Mouse (Mus musculus) megakaryocyte, adult 5-6 weeks (primary cell): ENCODE results near the gene Olfr178. TPM values are rescaled to one million over a fixed set of nuclear protein-coding genes. Genes with fewer than 3 reads are reported as not detected.

Source experiments
- ATAC-seq: 2 replicates; pipeline ENCODE4 v1.8.0; 2016; ENCODE audit warnings: mild to moderate bottlenecking, inconsistent platforms; ENCODE audit not compliant: poor library complexity, severe bottlenecking
- total RNA-seq, 2 experiments: library from RNA; stranded (forward) in 1 of 2; stranded (reverse) in 1 of 2; fragments of 153-499, 151-499 nt in 1 of 2; fragments of 221-1000, 200-1000 nt in 1 of 2; gene quantifications; 2 replicates each; pipeline versions ENCODE4 v1.2.3 to v1.2.4; 2015 to 2017

Olfr178 gene
- not detected in 2 replicates for total RNA-seq (2015)
- not detected in 2 replicates for total RNA-seq (2017)

DNA sequence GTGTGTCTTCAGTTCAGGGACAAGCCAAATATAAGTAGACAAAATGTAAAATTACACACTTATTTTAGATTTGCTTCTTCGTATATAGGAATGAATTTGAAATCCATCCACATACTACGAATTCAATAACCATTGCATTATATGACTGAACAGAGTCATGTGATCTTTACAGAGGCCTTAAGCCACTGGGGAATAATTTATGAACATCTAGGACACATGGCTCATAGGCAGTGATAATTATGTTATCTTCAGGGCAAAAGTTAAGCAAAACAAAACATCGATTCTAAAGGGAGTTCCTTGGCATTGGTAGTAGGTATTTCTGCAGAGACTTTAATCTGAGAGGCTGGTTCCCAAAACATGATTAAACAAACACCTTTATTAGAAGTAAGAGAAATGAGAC lies at the start of gene Olfr178:
Gene Olfr178 (minus strand): TSS at position 101 of the 400 bp plus-strand sequence.
- no peak for ATAC-seq

DNA sequence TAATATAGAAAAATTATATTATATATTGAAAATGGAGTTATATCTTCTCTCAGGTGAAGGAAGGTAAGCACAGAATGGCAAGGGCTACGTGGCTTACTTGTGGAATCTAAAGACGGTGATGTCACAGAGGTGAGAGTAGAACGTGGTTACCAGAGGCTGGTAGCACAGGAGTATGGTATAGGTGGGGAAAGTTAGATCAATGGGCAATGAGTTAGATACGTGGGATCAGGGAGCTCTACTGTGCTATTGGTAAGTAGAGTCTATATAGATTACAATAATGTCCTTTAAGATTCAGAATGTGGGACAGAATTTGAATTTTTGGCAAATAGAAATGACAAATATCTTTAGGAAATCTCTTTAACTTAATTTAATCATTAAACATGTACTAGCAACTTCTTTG lies 37.4 kb upstream of the Olfr178 start, which contains the start of gene Olfr180:
Gene Olfr180 (minus strand): TSS at position 101 of the 400 bp plus-strand sequence.
- ATAC-seq = no peak

DNA sequence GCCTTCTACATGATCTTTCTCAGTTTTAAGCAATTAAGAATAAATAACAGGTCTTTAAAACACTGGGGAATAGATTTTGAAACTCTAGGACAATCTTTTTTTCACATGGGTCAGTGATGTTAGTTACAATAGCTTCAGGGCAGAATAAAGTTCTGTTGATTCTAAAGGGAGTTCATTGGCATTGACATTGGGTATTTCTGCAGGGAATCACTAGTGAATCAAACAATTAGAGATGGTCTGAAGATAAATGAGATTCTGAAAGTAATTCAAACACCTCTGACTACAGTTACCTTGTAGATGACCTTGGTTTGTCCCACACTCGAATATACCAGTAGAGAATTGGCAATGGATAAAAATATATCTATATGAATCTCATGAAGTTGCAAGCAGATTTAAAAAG lies 36.8 kb upstream of the Olfr178 start, which contains the start of gene Olfr181:
Gene Olfr181 (minus strand): TSS at position 101 of the 400 bp plus-strand sequence.
- no peak for ATAC-seq

DNA sequence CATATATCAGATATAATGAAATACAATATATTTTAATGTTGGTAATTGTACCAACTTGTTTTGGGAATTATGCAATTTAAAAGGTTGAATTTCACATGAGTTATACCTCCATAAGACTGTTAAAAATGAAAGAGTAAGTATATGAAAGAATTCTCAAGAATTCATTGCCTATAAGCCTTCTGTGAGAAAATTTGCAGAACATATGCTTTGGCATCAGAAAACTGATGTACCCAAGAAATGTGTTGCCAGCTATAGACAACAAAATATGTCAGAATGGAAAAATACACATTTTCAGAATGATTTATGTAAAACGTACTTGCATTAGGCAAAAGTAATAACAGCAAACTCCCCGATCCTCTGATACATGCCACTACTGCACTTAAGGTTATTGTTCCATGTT lies 7.4 kb downstream of the Olfr178 start:
- no peak for ATAC-seq

DNA sequence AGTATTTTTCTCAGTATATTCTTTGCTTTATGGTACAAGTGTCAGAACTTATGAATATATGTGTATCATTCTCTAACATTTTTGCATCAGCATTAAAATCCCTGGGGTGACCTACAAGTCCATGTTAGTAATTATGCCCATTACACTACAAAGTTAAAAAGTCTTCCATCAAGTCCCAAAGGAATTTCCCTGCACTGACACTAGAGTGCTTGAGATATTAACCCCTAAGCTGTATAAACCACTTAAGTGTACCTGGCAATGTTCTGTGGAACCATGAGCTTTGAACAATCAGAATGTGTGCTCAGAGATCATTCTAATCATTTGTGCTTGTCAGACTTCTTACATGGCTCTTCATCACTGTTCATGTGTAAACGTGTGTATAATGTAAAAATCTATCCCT lies 17.2 kb downstream of the Olfr178 start, which contains the start of gene Olfr177:
Gene Olfr177 (minus strand): TSS at position 101 of the 400 bp plus-strand sequence.
- no peak for ATAC-seq

DNA sequence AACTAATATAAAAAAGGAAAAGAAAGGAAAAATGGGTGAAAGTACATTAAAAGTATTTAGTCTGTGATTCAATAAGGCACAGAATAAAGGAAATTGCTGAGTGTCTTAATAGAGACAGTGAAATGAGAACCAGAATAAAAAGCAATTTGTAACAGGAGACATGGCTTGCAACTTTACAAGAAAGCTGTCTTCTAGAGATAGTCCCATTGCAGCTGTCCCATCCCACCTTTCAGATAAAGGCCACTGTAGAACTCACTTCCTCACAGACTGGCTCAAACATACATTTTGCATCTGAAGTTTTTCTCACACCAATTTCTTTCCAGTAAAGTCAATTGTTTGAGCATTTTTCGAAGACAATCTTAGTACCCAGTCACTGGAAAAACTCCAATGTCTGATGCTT lies 30.4 kb downstream of the Olfr178 start:
- ATAC-seq = no peak

DNA sequence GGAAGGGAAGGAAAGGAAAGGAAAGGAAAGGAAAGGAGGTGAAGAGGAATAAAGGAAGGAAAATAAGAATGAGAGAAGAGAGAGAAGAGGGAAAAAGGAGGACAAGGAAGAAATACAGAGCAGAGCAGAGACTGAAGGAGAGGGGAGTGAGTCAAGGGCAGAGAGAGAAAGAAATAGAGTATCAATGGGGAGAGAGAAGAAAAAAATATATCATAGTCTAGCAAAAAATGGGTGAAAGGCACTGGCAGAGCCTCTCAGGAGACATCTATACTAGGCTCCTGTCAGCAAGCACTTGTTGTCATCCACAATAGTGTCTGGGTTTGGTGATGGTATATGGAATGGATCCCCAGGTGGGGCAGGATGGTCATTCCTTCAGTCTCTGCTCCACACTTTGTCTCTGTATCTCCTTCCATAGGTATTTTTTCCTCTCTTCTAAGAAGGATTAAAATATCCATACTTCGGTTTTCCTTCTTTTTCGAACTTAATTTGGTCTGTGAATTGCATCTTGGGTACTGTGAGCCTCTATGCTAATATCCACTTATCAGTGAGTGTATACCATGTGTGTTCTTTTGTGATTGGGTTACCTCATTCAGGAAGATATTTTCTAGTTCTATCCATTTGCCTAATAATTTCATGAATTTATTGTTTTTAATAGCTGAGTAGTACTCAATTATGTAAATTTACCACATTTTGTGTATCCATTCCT lies 31.7 kb downstream of the Olfr178 start:
- no peak for ATAC-seq

Other genes with a start within 250 kb of the Olfr178 start
- 36.6 and 50.8 TPM in 2 replicates for gene Cpox, start 221.8 kb downstream of the Olfr178 start, total RNA-seq (2015)
- gene Cpox, start 221.8 kb downstream of the Olfr178 start, total RNA-seq (2017) = 17.7 and 25.5 TPM in 2 replicates
- gene Gpr15, start 173.0 kb downstream of the Olfr178 start, total RNA-seq (2015) = 1.8 and 3.1 TPM in 2 replicates
- 4.2 and 6.7 TPM in 2 replicates for gene Gpr15, start 173.0 kb downstream of the Olfr178 start, total RNA-seq (2017)
- 65.0 and 74.3 TPM in 2 replicates for gene Cldnd1, start 164.2 kb downstream of the Olfr178 start, total RNA-seq (2015)
- gene Cldnd1, start 164.2 kb downstream of the Olfr178 start, total RNA-seq (2017) = 16.9 and 25.2 TPM in 2 replicates
- not detected in 2 replicates for gene Olfr172, start 128.9 kb downstream of the Olfr178 start, total RNA-seq (2015)
- gene Olfr172, start 128.9 kb downstream of the Olfr178 start, total RNA-seq (2017) = not detected in 2 replicates
- not detected in 2 replicates for gene Olfr173, start 91.8 kb downstream of the Olfr178 start, total RNA-seq (2015)
- not detected in 2 replicates for gene Olfr173, start 91.8 kb downstream of the Olfr178 start, total RNA-seq (2017)
- gene Olfr175-ps1, start 65.3 kb downstream of the Olfr178 start, total RNA-seq (2015) = not detected in 2 replicates
- not detected in 2 replicates for gene Olfr175-ps1, start 65.3 kb downstream of the Olfr178 start, total RNA-seq (2017)
- gene Olfr177, start 17.3 kb downstream of the Olfr178 start, total RNA-seq (2015) = not detected in 2 replicates
- gene Olfr177, start 17.3 kb downstream of the Olfr178 start, total RNA-seq (2017) = not detected in 2 replicates
- gene Olfr181, start 36.7 kb upstream of the Olfr178 start, total RNA-seq (2015) = not detected in 2 replicates
- gene Olfr181, start 36.7 kb upstream of the Olfr178 start, total RNA-seq (2017) = not detected in 2 replicates
- not detected in 2 replicates for gene Olfr180, start 37.3 kb upstream of the Olfr178 start, total RNA-seq (2015)
- not detected in 2 replicates for gene Olfr180, start 37.3 kb upstream of the Olfr178 start, total RNA-seq (2017)
- gene Olfr183, start 103.3 kb upstream of the Olfr178 start, total RNA-seq (2015) = not detected in 2 replicates
- gene Olfr183, start 103.3 kb upstream of the Olfr178 start, total RNA-seq (2017) = not detected in 2 replicates
- not detected in 2 replicates for gene Olfr186, start 138.2 kb upstream of the Olfr178 start, total RNA-seq (2015)
- not detected in 2 replicates for gene Olfr186, start 138.2 kb upstream of the Olfr178 start, total RNA-seq (2017)
- gene Olfr187, start 147.7 kb upstream of the Olfr178 start, total RNA-seq (2015) = not detected in 2 replicates
- not detected in 2 replicates for gene Olfr187, start 147.7 kb upstream of the Olfr178 start, total RNA-seq (2017)
- not detected in 2 replicates for gene Olfr190, start 185.9 kb upstream of the Olfr178 start, total RNA-seq (2015)
- not detected in 2 replicates for gene Olfr190, start 185.9 kb upstream of the Olfr178 start, total RNA-seq (2017)
- not detected in 2 replicates for gene Olfr191, start 197.8 kb upstream of the Olfr178 start, total RNA-seq (2015)
- not detected in 2 replicates for gene Olfr191, start 197.8 kb upstream of the Olfr178 start, total RNA-seq (2017)
- not detected in 2 replicates for gene Olfr193, start 219.8 kb upstream of the Olfr178 start, total RNA-seq (2015)
- not detected in 2 replicates for gene Olfr193, start 219.8 kb upstream of the Olfr178 start, total RNA-seq (2017)
- gene Olfr194, start 229.0 kb upstream of the Olfr178 start, total RNA-seq (2015) = not detected in 2 replicates
- not detected in 2 replicates for gene Olfr194, start 229.0 kb upstream of the Olfr178 start, total RNA-seq (2017)